Mouse (Mus musculus): ENCODE data around the gene Epha7. TPM values are rescaled to one million over a fixed set of nuclear protein-coding genes. Genes with fewer than 3 reads are reported as not detected.
A peak's percentile ranks its signal among the peaks of the same experiment; 100 is the strongest.

Epha7 gene
- polyA plus RNA-seq, 1 experiment from 2014 or later: 74.3 TPM

- Histone ChIP-seq H3K9me3 (ENCODE audit: control insufficient read depth, low read length) (no peaks in the 10 kb centered on the region), H3K36me3 (ENCODE audit: control insufficient read depth, insufficient read depth, low read length) (no peaks in the 10 kb centered on the region; the same call in 1 of the 2 replicates), H3K9ac (ENCODE audit: low read length) (no peak overlapping the region), H3K4me1 (ENCODE audit: control insufficient read depth, insufficient read depth, low read length) (no peaks in the 10 kb centered on the region), H3K27me3 (ENCODE audit: control insufficient read depth, insufficient read depth, low read length) (no peaks in the 10 kb centered on the region), H3K4me2 (no peak overlapping the region), H3K4me3 (ENCODE audit: low read depth, low read length) (no peak overlapping the region), H3K27ac (ENCODE audit: low read depth, low read length) (no peak overlapping the region)
- WGBS: 57% methylated on average over 1 of the region's 1 CpGs
- ATAC-seq (ENCODE audit: low FRiP score) (no peak), DNase-seq (ENCODE audit: low spot score, missing footprints) (no peak)
These were observed 10.7 kb downstream of the Epha7 start for GRCm38 (mm10) chr4:28823616-28824015.

GRCm38 (mm10) chr4:28824616-28825015 lies 11.7 kb downstream of the Epha7 start:
- no peaks in the 10 kb centered on the region; the same call in 1 of the 2 replicates for H3K36me3 ChIP-seq (ENCODE audit: control insufficient read depth, insufficient read depth, low read length)
- WGBS: 73% methylated on average over 7 of the region's 7 CpGs
- ATAC-seq (ENCODE audit: low FRiP score): no peak

GRCm38 (mm10) chr4:28837669-28838068 lies 24.7 kb downstream of the Epha7 start:
- no peaks in the 10 kb centered on the region for H3K27me3 ChIP-seq (ENCODE audit: control insufficient read depth, insufficient read depth, low read length)
- no peak overlapping the region for H3K27ac ChIP-seq (ENCODE audit: low read depth, low read length)
- H3K4me2 ChIP-seq: no peak overlapping the region
- ATAC-seq (ENCODE audit: low FRiP score): no peak
- H3K9ac ChIP-seq (ENCODE audit: low read length): no peak overlapping the region
- DNase-seq (ENCODE audit: low spot score, missing footprints): no peak
- WGBS: 89% methylated on average over 3 of the region's 3 CpGs
- no peaks in the 10 kb centered on the region for H3K4me1 ChIP-seq (ENCODE audit: control insufficient read depth, insufficient read depth, low read length)
- no peaks in the 10 kb centered on the region for H3K36me3 ChIP-seq (ENCODE audit: control insufficient read depth, insufficient read depth, low read length)
- H3K4me3 ChIP-seq (ENCODE audit: low read depth, low read length): no peak overlapping the region
- H3K9me3 ChIP-seq (ENCODE audit: control insufficient read depth, low read length): no peaks in the 10 kb centered on the region

More at GRCm38 (mm10) chr4:28824616-28825015, 11.7 kb downstream of the Epha7 start:
- no peak overlapping the region for H3K4me3 ChIP-seq (ENCODE audit: low read depth, low read length)
- H3K4me2 ChIP-seq: no peak overlapping the region
- no peak overlapping the region for H3K27ac ChIP-seq (ENCODE audit: low read depth, low read length)
- peak; percentile 84 for DNase-seq (ENCODE audit: low spot score, missing footprints)
- no peaks in the 10 kb centered on the region for H3K27me3 ChIP-seq (ENCODE audit: control insufficient read depth, insufficient read depth, low read length)
- H3K4me1 ChIP-seq (ENCODE audit: control insufficient read depth, insufficient read depth, low read length): no peaks in the 10 kb centered on the region
- H3K9ac ChIP-seq (ENCODE audit: low read length): no peak overlapping the region
- H3K9me3 ChIP-seq (ENCODE audit: control insufficient read depth, low read length): no peaks in the 10 kb centered on the region

- no peak overlapping the region for H3K27ac ChIP-seq (ENCODE audit: low read depth, low read length)
- H3K9ac ChIP-seq (ENCODE audit: low read length): no peak overlapping the region
- no peaks in the 10 kb centered on the region for H3K27me3 ChIP-seq (ENCODE audit: control insufficient read depth, insufficient read depth, low read length)
- DNase-seq (ENCODE audit: low spot score, missing footprints) (no peak), ATAC-seq (ENCODE audit: low FRiP score) (no peak)
- no peak overlapping the region for H3K4me3 ChIP-seq (ENCODE audit: low read depth, low read length)
- WGBS: 86% methylated on average over 4 of the region's 4 CpGs
- H3K4me2 ChIP-seq: no peak overlapping the region
- H3K9me3 ChIP-seq (ENCODE audit: control insufficient read depth, low read length): no peaks in the 10 kb centered on the region
- no peaks in the 10 kb centered on the region for H3K4me1 ChIP-seq (ENCODE audit: control insufficient read depth, insufficient read depth, low read length)
- H3K36me3 ChIP-seq (ENCODE audit: control insufficient read depth, insufficient read depth, low read length): no peaks in the 10 kb centered on the region
These were observed 33.4 kb downstream of the Epha7 start for GRCm38 (mm10) chr4:28846311-28846710.

GRCm38 (mm10) chr4:28850388-28850787 lies 37.5 kb downstream of the Epha7 start:
- H3K36me3 ChIP-seq (ENCODE audit: control insufficient read depth, insufficient read depth, low read length): no peaks in the 10 kb centered on the region
- ATAC-seq (ENCODE audit: low FRiP score): no peak
- 84% methylated on average over 2 of the region's 2 CpGs for WGBS
- H3K4me2 ChIP-seq: no peak overlapping the region
- no peaks in the 10 kb centered on the region for H3K9me3 ChIP-seq (ENCODE audit: control insufficient read depth, low read length)
- H3K4me1 ChIP-seq (ENCODE audit: control insufficient read depth, insufficient read depth, low read length): no peaks in the 10 kb centered on the region
- H3K4me3 ChIP-seq (ENCODE audit: low read depth, low read length): no peak overlapping the region
- DNase-seq (ENCODE audit: low spot score, missing footprints): no peak
- no peak overlapping the region for H3K9ac ChIP-seq (ENCODE audit: low read length)
- no peak overlapping the region for H3K27ac ChIP-seq (ENCODE audit: low read depth, low read length)
- no peaks in the 10 kb centered on the region for H3K27me3 ChIP-seq (ENCODE audit: control insufficient read depth, insufficient read depth, low read length)

GRCm38 (mm10) chr4:28862845-28863666 lies 50.1 kb downstream of the Epha7 start:
- ATAC-seq (ENCODE audit: low FRiP score): no peak
- no peaks in the 10 kb centered on the region for H3K9me3 ChIP-seq (ENCODE audit: control insufficient read depth, low read length)

GRCm38 (mm10) chr4:28866411-28866810 lies 53.5 kb downstream of the Epha7 start:
- Histone ChIP-seq H3K27me3 (ENCODE audit: control insufficient read depth, insufficient read depth, low read length) (no peaks in the 10 kb centered on the region), H3K4me3 (ENCODE audit: low read depth, low read length) (no peak overlapping the region), H3K4me2 (no peak overlapping the region), H3K4me1 (ENCODE audit: control insufficient read depth, insufficient read depth, low read length) (no peaks in the 10 kb centered on the region), H3K36me3 (ENCODE audit: control insufficient read depth, insufficient read depth, low read length) (no peaks in the 10 kb centered on the region), H3K9me3 (ENCODE audit: control insufficient read depth, low read length) (no peaks in the 10 kb centered on the region), H3K9ac (ENCODE audit: low read length) (no peak overlapping the region), H3K27ac (ENCODE audit: low read depth, low read length) (no peak overlapping the region)
- ATAC-seq (ENCODE audit: low FRiP score): no peak
- 42% methylated on average over 2 of the region's 2 CpGs for WGBS
- no peak for DNase-seq (ENCODE audit: low spot score, missing footprints)

More at GRCm38 (mm10) chr4:28862845-28863666, 50.1 kb downstream of the Epha7 start:
- H3K4me1 ChIP-seq (ENCODE audit: control insufficient read depth, insufficient read depth, low read length): no peaks in the 10 kb centered on the region
- no peak overlapping the region for H3K4me2 ChIP-seq
- 79% methylated on average over 6 of the region's 6 CpGs for WGBS
- no peak overlapping the region for H3K9ac ChIP-seq (ENCODE audit: low read length)
- DNase-seq (ENCODE audit: low spot score, missing footprints): no peak
- H3K27me3 ChIP-seq (ENCODE audit: control insufficient read depth, insufficient read depth, low read length): no peaks in the 10 kb centered on the region
- H3K27ac ChIP-seq (ENCODE audit: low read depth, low read length): no peak overlapping the region
- no peaks in the 10 kb centered on the region for H3K36me3 ChIP-seq (ENCODE audit: control insufficient read depth, insufficient read depth, low read length)
- H3K4me3 ChIP-seq (ENCODE audit: low read depth, low read length): no peak overlapping the region

GRCm38 (mm10) chr4:28871615-28872014 lies 58.7 kb downstream of the Epha7 start:
- Histone ChIP-seq H3K27me3 (ENCODE audit: control insufficient read depth, insufficient read depth, low read length) (no peaks in the 10 kb centered on the region), H3K4me2 (no peak overlapping the region), H3K4me1 (ENCODE audit: control insufficient read depth, insufficient read depth, low read length) (no peaks in the 10 kb centered on the region), H3K27ac (ENCODE audit: low read depth, low read length) (no peak overlapping the region), H3K9ac (ENCODE audit: low read length) (no peak overlapping the region), H3K9me3 (ENCODE audit: control insufficient read depth, low read length) (no peaks in the 10 kb centered on the region), H3K4me3 (ENCODE audit: low read depth, low read length) (no peak overlapping the region), H3K36me3 (ENCODE audit: control insufficient read depth, insufficient read depth, low read length) (no peaks in the 10 kb centered on the region)
- DNase-seq (ENCODE audit: low spot score, missing footprints) (no peak), ATAC-seq (ENCODE audit: low FRiP score) (no peak)
- WGBS: 90% methylated on average over 11 of the region's 11 CpGs

- Histone ChIP-seq H3K9me3 (ENCODE audit: control insufficient read depth, low read length) (no peaks in the 10 kb centered on the region), H3K36me3 (ENCODE audit: control insufficient read depth, insufficient read depth, low read length) (no peaks in the 10 kb centered on the region), H3K9ac (ENCODE audit: low read length) (no peak overlapping the region), H3K27me3 (ENCODE audit: control insufficient read depth, insufficient read depth, low read length) (no peaks in the 10 kb centered on the region), H3K4me3 (ENCODE audit: low read depth, low read length) (no peak overlapping the region), H3K4me1 (ENCODE audit: control insufficient read depth, insufficient read depth, low read length) (peaks cover 3% of the 10 kb centered on the region), H3K27ac (ENCODE audit: low read depth, low read length) (no peak overlapping the region), H3K4me2 (no peak overlapping the region)
- no peak for DNase-seq (ENCODE audit: low spot score, missing footprints)
- peak; percentile 35; the same call in 1 of the 2 replicates for ATAC-seq (ENCODE audit: low FRiP score)
- WGBS: 52% methylated on average over 5 of the region's 5 CpGs
These were observed 68.5 kb downstream of the Epha7 start for GRCm38 (mm10) chr4:28881271-28882044.
